Mouse (Mus musculus) cortical plate, adult 2 months (tissue): ENCODE results near the gene Lbr.
"Not testable (repeated sequence)": the region's sequence is repeated elsewhere in the genome, so short reads cannot be mapped to it uniquely, and the experiment has no call there.

Experiments
- CTCF ChIP-seq: fragments of 200-500 bp; IDR thresholded peaks from 2 replicates; pipeline ENCODE4 v1.5.1; 2011; ENCODE audit warnings: mild to moderate bottlenecking, control low read depth, low read length; ENCODE audit not compliant: insufficient read depth; ENCODE audit errors: extremely low read depth
- POLR2A ChIP-seq: fragments of 200-500 bp; IDR thresholded peaks from 2 replicates; pipeline ENCODE4 v1.6.1; 2011; ENCODE audit warnings: mild to moderate bottlenecking, low read length, control low read depth; ENCODE audit not compliant: insufficient read depth; ENCODE audit errors: extremely low read depth

GRCm38 (mm10) chr1:181782600-181782999 is 60.2 kb downstream of the Lbr start:
- TF ChIP-seq CTCF, POLR2A: not testable (repeated sequence)
